Mouse (Mus musculus) thymus, adult 2 months (tissue): ENCODE results near the gene Serpinb1a.

Experiments
- CTCF ChIP-seq: fragments of 200-500 bp; IDR thresholded peaks from 2 replicates; pipeline ENCODE4 v1.5.1; 2012; ENCODE audit warnings: mild to moderate bottlenecking, control low read depth, low read length, moderate library complexity, borderline replicate concordance; ENCODE audit not compliant: control insufficient read depth, poor library complexity, insufficient read depth; ENCODE audit errors: extremely low read depth
- POLR2A ChIP-seq: fragments of 200-500 bp; IDR thresholded peaks from 2 replicates; pipeline ENCODE4 v1.6.1; 2012; ENCODE audit warnings: mild to moderate bottlenecking, low read length, control low read depth, moderate library complexity; ENCODE audit not compliant: control insufficient read depth, poor library complexity, insufficient read depth; ENCODE audit errors: extremely low read depth

DNA sequence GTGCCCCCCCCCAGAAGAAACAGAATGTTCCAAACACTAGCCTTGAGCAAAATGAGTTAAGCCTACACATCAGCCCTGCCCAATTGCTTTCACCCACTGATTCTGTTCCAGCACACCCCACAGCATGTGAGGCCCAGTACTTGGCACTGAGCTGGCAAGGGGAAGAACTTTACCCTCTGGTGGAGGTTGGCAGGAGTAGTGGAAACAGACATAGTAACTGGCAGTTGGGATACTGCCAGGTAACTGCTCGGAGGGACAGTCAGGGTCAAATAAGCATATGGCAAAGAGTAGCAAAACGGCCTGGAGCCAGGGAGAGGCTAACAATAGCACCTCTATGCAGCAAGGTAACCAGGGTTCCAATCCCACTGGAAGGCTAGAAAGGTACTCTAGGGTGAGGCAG is 56.4 kb downstream of the Serpinb1a start:
- TF ChIP-seq POLR2A = no peak
- TF ChIP-seq CTCF = no peak
